Mouse (Mus musculus): ENCODE data around the gene Kiss1.

The Kiss1 gene

GRCm38 (mm10) chr1:133321267-133321925 lies at the start of gene Kiss1:
Kiss1 (plus strand) TSS chr1:133321875.
- DNase-seq (ENCODE audit: low spot score), result no peak

GRCm38 (mm10) chr1:133274163-133274562 lies 47.5 kb upstream of the Kiss1 start:
- DNase-seq (ENCODE audit: low spot score), result no peak

GRCm38 (mm10) chr1:133276983-133277382 lies 44.7 kb upstream of the Kiss1 start:
- DNase-seq (ENCODE audit: low spot score), result no peak

GRCm38 (mm10) chr1:133278539-133278938 lies 43.1 kb upstream of the Kiss1 start:
- no peak for DNase-seq (ENCODE audit: low spot score)

- DNase-seq (ENCODE audit: low spot score), result no peak
Measured at GRCm38 (mm10) chr1:133278946-133279631, 42.6 kb upstream of the Kiss1 start.

GRCm38 (mm10) chr1:133279632-133280093 lies 42.0 kb upstream of the Kiss1 start:
- DNase-seq (ENCODE audit: low spot score), result no peak

GRCm38 (mm10) chr1:133280537-133280936 lies 41.1 kb upstream of the Kiss1 start:
- DNase-seq (ENCODE audit: low spot score), result no peak

GRCm38 (mm10) chr1:133285907-133286306 lies 35.8 kb upstream of the Kiss1 start:
- no peak for DNase-seq (ENCODE audit: low spot score)

GRCm38 (mm10) chr1:133287051-133287450 lies 34.6 kb upstream of the Kiss1 start:
- DNase-seq (ENCODE audit: low spot score), result no peak

- no peak for DNase-seq (ENCODE audit: low spot score)
Measured at GRCm38 (mm10) chr1:133287880-133288279, 33.8 kb upstream of the Kiss1 start.

GRCm38 (mm10) chr1:133291888-133292287 lies 29.8 kb upstream of the Kiss1 start:
- no peak for DNase-seq (ENCODE audit: low spot score)

- DNase-seq (ENCODE audit: low spot score), result no peak
Measured at GRCm38 (mm10) chr1:133292608-133293007, 29.1 kb upstream of the Kiss1 start.

GRCm38 (mm10) chr1:133296376-133296775 lies 25.3 kb upstream of the Kiss1 start:
- no peak for DNase-seq (ENCODE audit: low spot score)

GRCm38 (mm10) chr1:133298816-133299215 lies 22.9 kb upstream of the Kiss1 start:
- DNase-seq (ENCODE audit: low spot score), result no peak

GRCm38 (mm10) chr1:133302540-133302939 lies 19.1 kb upstream of the Kiss1 start:
- DNase-seq (ENCODE audit: low spot score), result no peak

- DNase-seq (ENCODE audit: low spot score), result peak; percentile 56
Measured at GRCm38 (mm10) chr1:133306842-133307241, 14.8 kb upstream of the Kiss1 start.

GRCm38 (mm10) chr1:133307318-133307717 lies 14.4 kb upstream of the Kiss1 start:
- DNase-seq (ENCODE audit: low spot score), result no peak

- no peak for DNase-seq (ENCODE audit: low spot score)
Measured at GRCm38 (mm10) chr1:133309652-133310267, 11.9 kb upstream of the Kiss1 start, which contains the start of gene Golt1a. Golt1a (plus strand) TSS chr1:133309800.

- no peak for DNase-seq (ENCODE audit: low spot score)
Measured at GRCm38 (mm10) chr1:133311240-133311639, 10.4 kb upstream of the Kiss1 start.

- no peak for DNase-seq (ENCODE audit: low spot score)
Measured at GRCm38 (mm10) chr1:133311946-133312345, 9.7 kb upstream of the Kiss1 start.

GRCm38 (mm10) chr1:133314364-133314763 lies 7.3 kb upstream of the Kiss1 start:
- no peak for DNase-seq (ENCODE audit: low spot score)

GRCm38 (mm10) chr1:133315775-133316174 lies 5.9 kb upstream of the Kiss1 start:
- DNase-seq (ENCODE audit: low spot score), result no peak

- DNase-seq (ENCODE audit: low spot score), result no peak
Measured at GRCm38 (mm10) chr1:133316577-133316976, 5.1 kb upstream of the Kiss1 start.

All from ovary, postnatal 10 days (tissue).